Mouse (Mus musculus) skeletal muscle tissue, adult 2 months (tissue): ENCODE measurements around the gene Mcoln2.

ENCODE experiments used
- DNase-seq: peaks from one replicate; pipeline ENCODE4 v3.0.0-alpha.2; 2012; ENCODE audit warnings: low read depth, low spot score

Gene Mcoln2

GRCm38 (mm10) chr3:146149156-146150057 lies at the start of gene Mcoln2:
Gene Mcoln2 (plus strand): TSS chr3:146149833.
- no peak for DNase-seq

- DNase-seq, result no peak
Observed at GRCm38 (mm10) chr3:146099925-146100324, 49.7 kb upstream of the Mcoln2 start.

- DNase-seq, result no peak
Observed at GRCm38 (mm10) chr3:146102049-146102448, 47.6 kb upstream of the Mcoln2 start.

GRCm38 (mm10) chr3:146107116-146107849 lies 42.4 kb upstream of the Mcoln2 start:
- no peak for DNase-seq

- peak; percentile 53 for DNase-seq
Observed at GRCm38 (mm10) chr3:146107921-146108571, 41.6 kb upstream of the Mcoln2 start, which contains the start of gene Wdr63. Gene Wdr63 (minus strand): TSS chr3:146108130.

GRCm38 (mm10) chr3:146108945-146109344 lies 40.7 kb upstream of the Mcoln2 start:
- DNase-seq, result no peak

GRCm38 (mm10) chr3:146110358-146110757 lies 39.3 kb upstream of the Mcoln2 start:
- peak; percentile 66 for DNase-seq

- DNase-seq, result peak; percentile 60
Observed at GRCm38 (mm10) chr3:146110916-146111315, 38.7 kb upstream of the Mcoln2 start.

- no peak for DNase-seq
Observed at GRCm38 (mm10) chr3:146117258-146117996, 32.2 kb upstream of the Mcoln2 start, which contains the start of gene Mcoln3. Gene Mcoln3 (plus strand): TSS chr3:146117450.

GRCm38 (mm10) chr3:146117997-146118457 lies 31.6 kb upstream of the Mcoln2 start:
- no peak for DNase-seq

- no peak for DNase-seq
Observed at GRCm38 (mm10) chr3:146121310-146122124, 28.1 kb upstream of the Mcoln2 start.

GRCm38 (mm10) chr3:146122125-146122420 lies 27.6 kb upstream of the Mcoln2 start:
- DNase-seq, result no peak

GRCm38 (mm10) chr3:146122807-146123463 lies 26.7 kb upstream of the Mcoln2 start:
- no peak for DNase-seq

GRCm38 (mm10) chr3:146123464-146123825 lies 26.2 kb upstream of the Mcoln2 start:
- DNase-seq, result no peak

GRCm38 (mm10) chr3:146127205-146127604 lies 22.4 kb upstream of the Mcoln2 start:
- no peak for DNase-seq

- no peak for DNase-seq
Observed at GRCm38 (mm10) chr3:146134834-146135233, 14.8 kb upstream of the Mcoln2 start.

- no peak for DNase-seq
Observed at GRCm38 (mm10) chr3:146135417-146135816, 14.2 kb upstream of the Mcoln2 start.

- DNase-seq, result no peak
Observed at GRCm38 (mm10) chr3:146136422-146136821, 13.2 kb upstream of the Mcoln2 start.

GRCm38 (mm10) chr3:146140276-146140675 lies 9.4 kb upstream of the Mcoln2 start:
- DNase-seq, result no peak

- no peak for DNase-seq
Observed at GRCm38 (mm10) chr3:146142523-146142922, 7.1 kb upstream of the Mcoln2 start.
